Mouse (Mus musculus): ENCODE measurements at regions not wholly inside any gene's neighbourhood (a gene's known extent, or its start where the extent isn't known, plus 50 kb on each side); places are given as distances from the start of the nearest gene placed in this dataset.

DNA sequence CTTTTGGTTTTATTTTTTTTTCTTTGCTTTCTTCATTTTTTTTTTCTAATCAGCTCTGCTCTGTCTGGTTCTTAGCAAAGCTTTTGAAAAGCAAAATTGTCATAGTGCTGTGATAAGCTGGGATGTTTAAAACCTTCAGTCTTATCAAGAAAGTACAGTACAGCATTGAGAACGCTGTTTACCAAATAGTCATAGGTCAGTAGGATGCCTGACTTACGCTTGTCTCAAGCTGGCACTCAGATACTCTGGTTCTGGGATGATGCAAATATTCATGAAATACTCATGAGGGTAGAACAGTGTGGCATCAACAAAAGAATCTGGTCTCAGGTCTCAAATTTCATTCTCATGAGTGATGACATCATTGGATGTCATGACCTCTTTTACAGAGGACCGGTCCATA is 166.1 kb upstream of the Krr1 start:
- Histone ChIP-seq H3K36me3 (ENCODE audit: control insufficient read depth, insufficient read depth, low read length) (no peaks in the 10 kb centered on the region), H3K4me3 (ENCODE audit: low read depth, low read length) (no peak overlapping the region), H3K9me3 (ENCODE audit: control insufficient read depth, low read length) (no peaks in the 10 kb centered on the region), H3K27me3 (ENCODE audit: control insufficient read depth, insufficient read depth, low read length) (no peaks in the 10 kb centered on the region), H3K27ac (ENCODE audit: low read depth, low read length) (no peak overlapping the region), H3K4me2 (no peak overlapping the region), H3K9ac (ENCODE audit: low read length) (no peak overlapping the region), H3K4me1 (ENCODE audit: control insufficient read depth, insufficient read depth, low read length) (peaks cover 3% of the 10 kb centered on the region; the same call in 1 of the 2 replicates)
- ATAC-seq (ENCODE audit: low FRiP score) (no peak), DNase-seq (ENCODE audit: low spot score, missing footprints) (no peak)
- 88% methylated on average over 3 of the region's 3 CpGs for WGBS

DNA sequence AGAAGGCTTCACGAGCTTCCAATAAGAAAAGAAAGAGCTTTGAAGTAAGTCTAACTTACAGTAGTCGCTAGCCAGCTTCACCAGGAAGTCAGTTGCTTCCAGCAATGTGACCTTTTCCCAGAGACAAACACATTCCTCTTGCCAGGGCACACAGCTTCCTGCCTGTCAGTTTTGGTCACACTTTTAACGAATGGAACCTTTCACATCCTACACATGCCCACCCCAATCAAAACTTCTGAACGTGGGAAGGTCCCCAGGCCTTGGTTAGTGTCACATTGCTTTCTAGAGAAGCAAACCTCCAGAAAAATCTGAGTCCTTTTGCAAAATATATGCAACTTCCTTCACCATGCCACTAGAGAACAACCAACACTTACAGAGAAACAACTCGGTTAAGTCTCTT is 165.5 kb upstream of the Krr1 start:
- H3K4me3 ChIP-seq (ENCODE audit: low read depth, low read length): no peak overlapping the region
- no peaks in the 10 kb centered on the region for H3K9me3 ChIP-seq (ENCODE audit: control insufficient read depth, low read length)
- DNase-seq (ENCODE audit: low spot score, missing footprints) (no peak), ATAC-seq (ENCODE audit: low FRiP score) (no peak)
- H3K4me2 ChIP-seq: no peak overlapping the region
- no peaks in the 10 kb centered on the region for H3K36me3 ChIP-seq (ENCODE audit: control insufficient read depth, insufficient read depth, low read length)
- H3K27me3 ChIP-seq (ENCODE audit: control insufficient read depth, insufficient read depth, low read length): no peaks in the 10 kb centered on the region
- H3K27ac ChIP-seq (ENCODE audit: low read depth, low read length): no peak overlapping the region
- no peak overlapping the region for H3K9ac ChIP-seq (ENCODE audit: low read length)
- WGBS: 80% methylated on average over 5 of the region's 5 CpGs
- H3K4me1 ChIP-seq (ENCODE audit: control insufficient read depth, insufficient read depth, low read length): no peaks in the 10 kb centered on the region; the same call in 1 of the 2 replicates

DNA sequence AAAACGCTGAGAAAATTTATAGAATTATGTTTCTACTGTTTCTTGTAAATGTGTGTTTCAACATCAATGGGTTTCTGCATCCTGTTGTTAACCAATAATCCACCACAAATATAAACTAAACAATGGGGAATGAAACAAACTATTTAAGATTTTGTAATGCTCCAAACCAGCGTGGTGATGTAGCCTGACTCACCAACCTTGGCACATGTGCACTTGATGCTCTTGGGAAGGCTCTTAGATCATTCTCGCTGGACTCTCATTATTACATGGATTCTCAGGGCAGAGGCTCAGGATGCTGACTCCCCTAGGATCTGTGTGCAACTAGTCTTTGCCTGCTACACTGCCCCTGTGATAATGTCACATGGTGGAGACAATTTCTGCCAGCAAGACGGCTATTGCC is 158.7 kb upstream of the Krr1 start:
- Histone ChIP-seq H3K4me2 (no peak overlapping the region), H3K36me3 (ENCODE audit: control insufficient read depth, insufficient read depth, low read length) (no peaks in the 10 kb centered on the region), H3K27me3 (ENCODE audit: control insufficient read depth, insufficient read depth, low read length) (no peaks in the 10 kb centered on the region), H3K4me1 (ENCODE audit: control insufficient read depth, insufficient read depth, low read length) (no peaks in the 10 kb centered on the region), H3K9me3 (ENCODE audit: control insufficient read depth, low read length) (no peaks in the 10 kb centered on the region), H3K4me3 (ENCODE audit: low read depth, low read length) (no peak overlapping the region), H3K27ac (ENCODE audit: low read depth, low read length) (no peak overlapping the region), H3K9ac (ENCODE audit: low read length) (no peak overlapping the region)
- 94% methylated on average over 4 of the region's 4 CpGs for WGBS
- DNase-seq (ENCODE audit: low spot score, missing footprints) (no peak), ATAC-seq (ENCODE audit: low FRiP score) (no peak)

DNA sequence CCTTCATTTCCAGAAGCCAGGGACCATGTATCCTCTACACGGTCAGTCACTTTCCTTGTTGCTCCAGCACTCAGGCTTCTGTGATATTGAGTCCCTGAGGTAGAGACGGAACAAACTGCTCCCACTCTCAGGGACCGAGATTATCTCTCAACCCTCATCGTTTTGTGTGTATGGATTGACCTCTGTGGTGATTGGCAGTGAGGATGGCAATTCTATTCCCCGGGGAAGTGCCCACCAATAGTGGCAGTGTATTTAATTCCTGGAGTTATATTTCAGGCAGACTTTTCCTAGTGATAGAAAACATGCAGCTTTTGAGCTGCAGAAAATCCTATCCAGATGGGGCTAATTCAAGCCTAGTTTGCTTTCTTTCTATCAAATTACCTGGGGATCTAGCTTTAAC is 157.8 kb upstream of the Krr1 start:
- DNase-seq (ENCODE audit: low spot score, missing footprints) (no peak), ATAC-seq (ENCODE audit: low FRiP score) (no peak)
- Histone ChIP-seq H3K9ac (ENCODE audit: low read length) (no peak overlapping the region), H3K27me3 (ENCODE audit: control insufficient read depth, insufficient read depth, low read length) (no peaks in the 10 kb centered on the region), H3K27ac (ENCODE audit: low read depth, low read length) (no peak overlapping the region), H3K9me3 (ENCODE audit: control insufficient read depth, low read length) (no peaks in the 10 kb centered on the region), H3K4me2 (no peak overlapping the region), H3K4me3 (ENCODE audit: low read depth, low read length) (no peak overlapping the region), H3K36me3 (ENCODE audit: control insufficient read depth, insufficient read depth, low read length) (no peaks in the 10 kb centered on the region), H3K4me1 (ENCODE audit: control insufficient read depth, insufficient read depth, low read length) (no peaks in the 10 kb centered on the region)
- 70% methylated on average over 5 of the region's 5 CpGs for WGBS

DNA sequence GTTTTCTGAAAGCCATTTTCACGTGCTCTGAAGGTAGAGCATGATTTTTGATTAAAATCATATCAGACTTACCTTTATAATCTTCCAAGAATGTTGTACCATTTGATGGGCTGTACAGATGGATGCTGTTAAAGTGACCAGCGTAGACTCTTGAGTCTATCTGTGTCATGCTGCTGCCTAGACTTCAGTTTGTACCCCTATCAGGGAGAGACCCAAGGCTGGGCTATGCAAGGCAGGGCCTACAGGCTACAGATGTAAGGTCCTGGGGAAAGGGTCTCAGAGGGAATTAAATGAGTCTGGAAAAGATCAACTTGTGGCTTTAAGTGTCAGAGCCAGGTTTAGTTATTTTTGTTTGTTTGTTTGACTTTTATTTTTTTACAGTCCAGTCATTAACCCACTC is 157.3 kb upstream of the Krr1 start:
- H3K27me3 ChIP-seq (ENCODE audit: control insufficient read depth, insufficient read depth, low read length): no peaks in the 10 kb centered on the region
- no peaks in the 10 kb centered on the region for H3K4me1 ChIP-seq (ENCODE audit: control insufficient read depth, insufficient read depth, low read length)
- no peaks in the 10 kb centered on the region for H3K36me3 ChIP-seq (ENCODE audit: control insufficient read depth, insufficient read depth, low read length)
- 80% methylated on average over 2 of the region's 2 CpGs for WGBS
- H3K27ac ChIP-seq (ENCODE audit: low read depth, low read length): no peak overlapping the region
- H3K4me2 ChIP-seq: no peak overlapping the region
- DNase-seq (ENCODE audit: low spot score, missing footprints) (no peak), ATAC-seq (ENCODE audit: low FRiP score) (no peak)
- no peaks in the 10 kb centered on the region for H3K9me3 ChIP-seq (ENCODE audit: control insufficient read depth, low read length)
- H3K9ac ChIP-seq (ENCODE audit: low read length): no peak overlapping the region
- no peak overlapping the region for H3K4me3 ChIP-seq (ENCODE audit: low read depth, low read length)

DNA sequence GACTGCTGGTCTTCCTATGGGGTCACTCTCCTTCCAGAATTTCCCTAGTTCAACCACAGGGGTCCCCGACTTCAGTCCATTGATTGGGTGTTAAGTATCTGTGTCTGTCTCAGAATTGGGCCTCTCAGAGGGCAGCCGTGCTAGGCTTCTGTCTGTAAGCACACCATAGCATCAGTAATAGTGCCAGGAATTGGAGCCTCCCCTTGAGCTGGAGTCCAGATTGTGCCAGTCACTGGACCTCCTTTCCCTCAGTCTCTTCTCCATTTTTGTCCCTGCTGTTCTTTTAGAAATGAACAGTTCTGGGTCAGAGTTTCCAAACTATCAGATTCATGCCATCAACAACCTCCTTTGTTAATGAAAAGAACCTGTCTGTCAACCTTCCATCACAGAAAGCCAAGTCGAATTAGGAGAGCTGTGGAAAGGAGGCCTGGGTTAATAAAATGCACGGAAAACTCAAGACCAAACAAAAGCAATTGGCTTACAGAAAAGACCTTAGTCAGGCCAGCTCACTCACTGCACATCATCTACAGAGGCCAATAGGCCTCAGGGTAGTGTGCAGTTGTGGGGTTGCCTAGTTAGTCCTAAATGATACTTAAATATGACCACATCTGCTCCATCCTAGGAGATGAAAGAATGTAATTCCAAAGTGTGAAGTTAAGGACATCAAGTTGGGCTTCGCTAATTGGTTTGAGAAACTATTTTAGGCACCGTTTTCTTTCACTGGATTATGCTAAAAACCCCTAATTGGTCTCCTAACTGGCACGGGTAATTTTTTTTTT is 156.5 kb upstream of the Krr1 start:
- H3K9me3 ChIP-seq (ENCODE audit: control insufficient read depth, low read length): no peaks in the 10 kb centered on the region
- no peak overlapping the region for H3K4me2 ChIP-seq
- WGBS: 78% methylated on average over 7 of the region's 7 CpGs
- no peaks in the 10 kb centered on the region for H3K27me3 ChIP-seq (ENCODE audit: control insufficient read depth, insufficient read depth, low read length)
- H3K4me3 ChIP-seq (ENCODE audit: low read depth, low read length): no peak overlapping the region
- H3K27ac ChIP-seq (ENCODE audit: low read depth, low read length): no peak overlapping the region
- no peak for ATAC-seq (ENCODE audit: low FRiP score)
- H3K4me1 ChIP-seq (ENCODE audit: control insufficient read depth, insufficient read depth, low read length): no peaks in the 10 kb centered on the region
- DNase-seq (ENCODE audit: low spot score, missing footprints): no peak
- H3K36me3 ChIP-seq (ENCODE audit: control insufficient read depth, insufficient read depth, low read length): no peaks in the 10 kb centered on the region
- no peak overlapping the region for H3K9ac ChIP-seq (ENCODE audit: low read length)

DNA sequence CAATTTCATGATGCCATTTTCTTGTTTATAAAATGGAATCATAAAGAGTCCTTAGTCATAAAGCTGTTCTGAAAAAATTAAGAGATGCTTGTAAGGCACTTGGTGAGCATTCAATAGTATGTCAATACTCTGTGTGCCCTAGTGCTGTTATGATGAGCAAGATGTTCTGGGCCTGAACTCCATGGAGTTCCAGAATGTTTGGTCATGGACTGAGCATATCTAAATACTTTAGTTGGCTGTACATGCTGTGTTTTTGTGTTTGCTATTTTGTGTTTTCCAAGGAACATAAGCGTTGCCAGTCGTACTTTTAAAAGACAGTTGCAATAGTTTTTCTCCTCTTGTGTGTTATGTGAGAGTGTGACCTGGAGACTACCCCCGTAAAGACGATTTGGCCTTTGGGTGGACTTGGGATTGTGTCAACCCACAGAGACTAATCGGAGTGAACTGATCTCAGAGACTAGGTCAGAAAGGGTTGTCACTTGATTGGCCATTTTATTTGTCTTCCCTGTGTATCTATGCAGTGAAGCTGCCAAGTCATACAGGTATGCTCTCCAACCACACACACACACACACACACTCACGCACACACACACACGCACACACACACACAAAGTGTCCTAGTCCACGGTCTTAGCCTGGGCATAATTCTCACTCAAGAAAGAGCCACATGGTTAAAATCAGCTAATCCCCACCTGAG is 152.6 kb upstream of the Krr1 start:
- no peak for DNase-seq (ENCODE audit: low spot score, missing footprints)
- 93% methylated on average over 8 of the region's 8 CpGs for WGBS

DNA sequence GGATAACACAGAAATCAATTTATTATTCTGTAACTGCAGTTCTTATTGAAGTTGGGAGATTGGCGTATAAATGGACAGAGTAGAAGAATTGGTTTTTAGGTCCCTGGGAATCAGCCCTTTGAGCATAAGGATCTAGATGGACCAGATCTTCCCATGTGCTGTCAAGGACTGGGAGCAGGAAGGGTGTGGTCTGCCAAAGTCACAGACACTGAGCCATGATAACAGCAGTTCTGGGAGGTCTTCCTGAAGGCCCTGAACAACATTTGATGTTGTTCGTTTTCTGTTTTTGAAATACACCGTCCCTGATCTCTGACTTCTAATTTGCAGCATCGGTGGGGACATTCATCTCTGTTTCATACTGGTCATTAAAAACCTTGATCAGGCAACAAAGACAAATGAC is 147.6 kb upstream of the Krr1 start:
- 95% methylated on average over 4 of the region's 4 CpGs for WGBS

More for the DNA sequence above, 152.6 kb upstream of the Krr1 start:
- H3K4me2 ChIP-seq: no peak overlapping the region
- no peak overlapping the region for H3K27ac ChIP-seq (ENCODE audit: low read depth, low read length)
- no peaks in the 10 kb centered on the region for H3K9me3 ChIP-seq (ENCODE audit: control insufficient read depth, low read length)
- H3K27me3 ChIP-seq (ENCODE audit: control insufficient read depth, insufficient read depth, low read length): no peaks in the 10 kb centered on the region
- H3K36me3 ChIP-seq (ENCODE audit: control insufficient read depth, insufficient read depth, low read length): no peaks in the 10 kb centered on the region
- no peaks in the 10 kb centered on the region for H3K4me1 ChIP-seq (ENCODE audit: control insufficient read depth, insufficient read depth, low read length)
- H3K4me3 ChIP-seq (ENCODE audit: low read depth, low read length): no peak overlapping the region
- ATAC-seq (ENCODE audit: low FRiP score): no peak
- H3K9ac ChIP-seq (ENCODE audit: low read length): no peak overlapping the region

DNA sequence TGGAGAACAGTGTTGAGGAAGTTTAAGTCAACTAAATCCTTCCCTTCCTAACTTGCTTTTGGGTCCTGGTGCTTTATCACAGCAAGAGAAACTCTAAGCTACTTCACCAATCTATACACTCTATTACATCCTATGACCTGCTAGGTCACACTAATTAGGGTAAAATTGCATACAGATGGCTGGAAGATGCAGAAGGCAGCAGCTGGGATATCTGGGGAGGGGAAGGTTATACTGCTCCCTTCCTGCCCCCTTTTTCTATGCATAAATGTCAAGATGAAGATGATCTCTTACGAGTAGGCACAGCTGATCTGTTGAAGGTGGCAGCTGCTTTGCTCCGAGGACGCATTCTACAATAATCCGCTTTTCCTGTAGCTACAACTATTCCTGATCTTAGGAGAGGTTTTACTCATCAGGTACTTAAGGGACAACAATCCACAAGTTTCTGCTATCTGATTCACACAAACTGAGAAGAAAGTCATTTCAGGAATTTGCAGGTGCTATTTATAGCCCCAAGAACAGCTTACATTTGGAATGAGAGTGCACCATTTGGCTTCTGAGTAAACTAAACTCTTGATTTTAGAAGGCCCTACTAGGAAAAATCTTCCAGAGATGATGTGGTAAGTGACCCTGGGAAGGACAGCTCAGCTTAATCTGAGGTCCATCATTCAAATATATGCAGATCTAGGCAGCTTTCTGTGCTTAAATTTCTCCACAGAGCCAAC is 146.3 kb upstream of the Krr1 start:
- Histone ChIP-seq H3K27ac (ENCODE audit: low read depth, low read length) (no peak overlapping the region), H3K36me3 (ENCODE audit: control insufficient read depth, insufficient read depth, low read length) (no peaks in the 10 kb centered on the region), H3K4me1 (ENCODE audit: control insufficient read depth, insufficient read depth, low read length) (no peaks in the 10 kb centered on the region), H3K27me3 (ENCODE audit: control insufficient read depth, insufficient read depth, low read length) (no peaks in the 10 kb centered on the region), H3K9me3 (ENCODE audit: control insufficient read depth, low read length) (no peaks in the 10 kb centered on the region), H3K4me3 (ENCODE audit: low read depth, low read length) (no peak overlapping the region), H3K4me2 (no peak overlapping the region), H3K9ac (ENCODE audit: low read length) (no peak overlapping the region)
- ATAC-seq (ENCODE audit: low FRiP score): no peak
- WGBS: 91% methylated on average over 4 of the region's 4 CpGs
- no peak for DNase-seq (ENCODE audit: low spot score, missing footprints)

More for the DNA sequence above, 147.6 kb upstream of the Krr1 start:
- Histone ChIP-seq H3K36me3 (ENCODE audit: control insufficient read depth, insufficient read depth, low read length) (no peaks in the 10 kb centered on the region), H3K4me2 (no peak overlapping the region), H3K9ac (ENCODE audit: low read length) (no peak overlapping the region), H3K27me3 (ENCODE audit: control insufficient read depth, insufficient read depth, low read length) (no peaks in the 10 kb centered on the region), H3K9me3 (ENCODE audit: control insufficient read depth, low read length) (no peaks in the 10 kb centered on the region), H3K27ac (ENCODE audit: low read depth, low read length) (no peak overlapping the region), H3K4me3 (ENCODE audit: low read depth, low read length) (no peak overlapping the region), H3K4me1 (ENCODE audit: control insufficient read depth, insufficient read depth, low read length) (no peaks in the 10 kb centered on the region)
- ATAC-seq (ENCODE audit: low FRiP score) (no peak), DNase-seq (ENCODE audit: low spot score, missing footprints) (no peak)

Data from midbrain, embryonic 11.5 days (tissue).